Mouse (Mus musculus): ENCODE measurements at regions not wholly inside any gene's neighbourhood (a gene's known extent, or its start where the extent isn't known, plus 50 kb on each side); places are given as distances from the start of the nearest gene placed in this dataset. TPM values are rescaled to one million over a fixed set of nuclear protein-coding genes. Genes with fewer than 3 reads are reported as not detected.

GRCm38 (mm10) chr13:75647513-75647912, 59.0 kb upstream of the Ell2 start:
- Histone ChIP-seq H3K36me3 (ENCODE audit: insufficient read depth, low read length) (no peaks in the 10 kb centered on the region), H3K27ac (no peak overlapping the region), H3K9ac (replicated peaks; ENCODE audit: low read length) (no peak overlapping the region), H3K9me3 (ENCODE audit: low read length) (no peaks in the 10 kb centered on the region), H3K4me3 (ENCODE audit: low read length) (no peak overlapping the region), H3K27me3 (ENCODE audit: insufficient read depth, low read length) (no peaks in the 10 kb centered on the region), H3K4me2 (ENCODE audit: low read depth, low read length) (no peak overlapping the region), H3K4me1 (ENCODE audit: insufficient read depth, low read length) (no peaks in the 10 kb centered on the region)
- DNase-seq (ENCODE audit: low spot score) (no peak), ATAC-seq (no peak)
- 78% methylated on average over 1 of the region's 1 CpGs for WGBS
- no peak for TF ChIP-seq CTCF (IDR thresholded peaks at IDR 0.05; ENCODE audit: low read depth)

GRCm38 (mm10) chr13:75651941-75652340, 54.6 kb upstream of the Ell2 start:
- Histone ChIP-seq H3K27ac (no peak overlapping the region), H3K4me3 (ENCODE audit: low read length) (no peak overlapping the region), H3K4me1 (ENCODE audit: insufficient read depth, low read length) (no peaks in the 10 kb centered on the region), H3K9me3 (ENCODE audit: low read length) (no peaks in the 10 kb centered on the region), H3K27me3 (ENCODE audit: insufficient read depth, low read length) (no peaks in the 10 kb centered on the region), H3K9ac (replicated peaks; ENCODE audit: low read length) (no peak overlapping the region), H3K36me3 (ENCODE audit: insufficient read depth, low read length) (no peaks in the 10 kb centered on the region), H3K4me2 (ENCODE audit: low read depth, low read length) (no peak overlapping the region)
- DNase-seq (ENCODE audit: low spot score) (no peak), ATAC-seq (no peak)
- no peak for TF ChIP-seq CTCF (IDR thresholded peaks at IDR 0.05; ENCODE audit: low read depth)
- WGBS, result 82% methylated on average over 3 of the region's 3 CpGs

DNA sequence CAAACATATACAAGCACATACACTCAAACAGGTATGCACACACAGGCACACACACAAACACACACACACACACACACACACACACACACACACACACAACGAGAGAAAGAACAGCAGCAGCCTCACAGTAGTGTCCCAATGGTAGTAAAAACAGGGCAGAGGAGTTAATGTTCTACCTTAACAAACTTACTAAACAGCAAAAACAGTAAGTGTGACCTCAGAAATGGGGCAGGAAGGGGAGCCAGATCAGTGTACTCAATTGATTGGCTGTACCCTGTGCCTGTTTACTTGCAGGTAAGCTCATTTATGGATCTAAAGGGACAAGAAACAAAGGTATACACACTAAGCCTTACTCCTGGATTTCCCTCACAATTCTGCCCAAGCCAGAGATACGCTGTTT, 53.6 kb upstream of the Ell2 start:
- Histone ChIP-seq H3K27ac (no peak overlapping the region), H3K4me1 (ENCODE audit: insufficient read depth, low read length) (no peaks in the 10 kb centered on the region), H3K9ac (replicated peaks; ENCODE audit: low read length) (no peak overlapping the region), H3K4me3 (ENCODE audit: low read length) (no peak overlapping the region), H3K27me3 (ENCODE audit: insufficient read depth, low read length) (no peaks in the 10 kb centered on the region), H3K36me3 (ENCODE audit: insufficient read depth, low read length) (no peaks in the 10 kb centered on the region), H3K9me3 (ENCODE audit: low read length) (no peaks in the 10 kb centered on the region), H3K4me2 (ENCODE audit: low read depth, low read length) (no peak overlapping the region)
- TF ChIP-seq CTCF (IDR thresholded peaks at IDR 0.05; ENCODE audit: low read depth), result no peak
- no peak for DNase-seq (ENCODE audit: low spot score)
- 84% methylated on average over 2 of the region's 2 CpGs for WGBS
- no peak for ATAC-seq

MicroRNAs in the stretch of these regions (microRNA counts, 519-probe panel; counts per million panel counts)
- microRNA mmu-miR-682, result not detected

Small RNAs in the stretch of these regions (microRNA-seq; reads per million reads assigned to microRNA genes)
- gene Mir682, result 0 reads per million in 2 experiments
